ENCODE assay signal across 7 mouse cellular contexts in the genomic region with DNA sequence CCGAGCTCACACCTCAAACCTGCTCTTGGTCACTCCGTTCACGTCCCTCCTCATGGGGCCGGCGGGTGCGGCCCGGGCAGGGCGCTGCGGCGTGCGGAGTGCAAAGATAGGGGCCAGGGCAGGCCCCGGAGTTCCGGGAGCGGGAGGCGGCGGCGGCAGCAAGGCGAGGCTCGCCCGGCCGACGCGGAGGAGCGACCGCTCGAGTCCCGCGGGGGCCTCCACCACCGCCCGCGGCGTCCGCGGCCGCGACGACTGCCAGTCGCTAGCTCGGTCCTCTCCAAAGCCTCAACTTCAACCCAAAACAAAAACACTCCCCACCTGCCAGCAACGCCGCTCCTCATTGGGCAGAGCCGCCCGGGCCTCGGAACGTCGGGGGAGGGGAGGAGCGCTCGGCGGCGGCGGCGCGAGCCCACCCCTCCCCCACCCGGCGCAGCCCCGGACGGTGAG. TPM values are rescaled to one million over a fixed set of nuclear protein-coding genes. Genes with fewer than 3 reads are reported as not detected.
DNase-seq lines count a peak whose midpoint lies in the region; ATAC-seq lines count a peak whose summit lies in the region.

No protein-coding gene starts in this region.

- peak; percentile 97 for DNase-seq in adrenal gland, postnatal 10 days
- peak; percentile 97 for DNase-seq in embryonic facial prominence, embryonic 10.5 days (ENCODE audit: low spot score)
- peak; percentile 100 for DNase-seq in heart, adult 11 months
- peak; percentile 93 for DNase-seq in kidney, adult 18-20 months
- peak; percentile 99 for DNase-seq in limb, embryonic 11.5 days (ENCODE audit: low spot score)
- peak; percentile 97 for DNase-seq in midbrain, embryonic 14.5 days
- DNase-seq in spleen, adult 18-20 months = peak; percentile 85 to 87

- H3K4me3 ChIP-seq in embryonic facial prominence, embryonic 10.5 days = peak overlapping the region; percentile 97
- peak overlapping the region; percentile 80 for H3K4me3 ChIP-seq in limb, embryonic 11.5 days (ENCODE audit: low read depth, low read length)
- H3K4me3 ChIP-seq in midbrain, embryonic 14.5 days (replicated peaks; ENCODE audit: low read depth, low read length) = peak overlapping the region; percentile 98

- peak overlapping the region; percentile 92 for H3K4me2 ChIP-seq in limb, embryonic 11.5 days (ENCODE audit: low read depth, severe bottlenecking)
- H3K4me2 ChIP-seq in midbrain, embryonic 14.5 days (ENCODE audit: low read length) = peak overlapping the region; percentile 69

- H3K36me3 ChIP-seq in embryonic facial prominence, embryonic 10.5 days (replicated peaks) = peaks cover 13% of the 10 kb centered on the region
- no peaks in the 10 kb centered on the region for H3K36me3 ChIP-seq in limb, embryonic 11.5 days (ENCODE audit: control insufficient read depth, insufficient read depth, low read length)
- peaks cover 5% of the 10 kb centered on the region; the same call in 1 of the 2 replicates for H3K36me3 ChIP-seq in midbrain, embryonic 14.5 days (ENCODE audit: control insufficient read depth, insufficient read depth, low read length)

- no peaks in the 10 kb centered on the region for H3K9me3 ChIP-seq in embryonic facial prominence, embryonic 10.5 days
- no peaks in the 10 kb centered on the region for H3K9me3 ChIP-seq in limb, embryonic 11.5 days (ENCODE audit: control insufficient read depth, low read length)
- H3K9me3 ChIP-seq in midbrain, embryonic 14.5 days (ENCODE audit: control insufficient read depth, low read length) = no peaks in the 10 kb centered on the region

- WGBS in embryonic facial prominence, embryonic 10.5 days = under 1% methylated on average over 57 of the region's 57 CpGs
- WGBS in limb, embryonic 11.5 days = under 1% methylated on average over 45 of the region's 57 CpGs
- WGBS in midbrain, embryonic 14.5 days = under 1% methylated on average over 57 of the region's 57 CpGs

- no peaks in the 10 kb centered on the region for H3K27me3 ChIP-seq in embryonic facial prominence, embryonic 10.5 days (replicated peaks; ENCODE audit: low read depth, poor library complexity, severe bottlenecking)
- H3K27me3 ChIP-seq in limb, embryonic 11.5 days (ENCODE audit: control insufficient read depth, insufficient read depth, low read length) = no peaks in the 10 kb centered on the region
- no peaks in the 10 kb centered on the region for H3K27me3 ChIP-seq in midbrain, embryonic 14.5 days (ENCODE audit: control insufficient read depth, insufficient read depth, low read length)

- H3K4me1 ChIP-seq in embryonic facial prominence, embryonic 10.5 days = peaks cover 22% of the 10 kb centered on the region
- H3K4me1 ChIP-seq in limb, embryonic 11.5 days (ENCODE audit: control insufficient read depth, insufficient read depth, low read length) = 0 out of 2 replicates have a peak, but pooled peaks cover 3% of the 10 kb centered on the region
- peaks cover 19% of the 10 kb centered on the region for H3K4me1 ChIP-seq in midbrain, embryonic 14.5 days (ENCODE audit: control insufficient read depth, insufficient read depth, low read length)

- H3K9ac ChIP-seq in limb, embryonic 11.5 days (ENCODE audit: low read length) = peak overlapping the region; percentile 88
- peak overlapping the region; percentile 85 for H3K9ac ChIP-seq in midbrain, embryonic 14.5 days (replicated peaks; ENCODE audit: low read length)

- peak overlapping the region; percentile 94 for H3K27ac ChIP-seq in embryonic facial prominence, embryonic 10.5 days (replicated peaks)
- peak overlapping the region; percentile 82 for H3K27ac ChIP-seq in limb, embryonic 11.5 days (replicated peaks; ENCODE audit: low read depth, low read length)
- H3K27ac ChIP-seq in midbrain, embryonic 14.5 days (replicated peaks; ENCODE audit: low read depth, low read length) = peak overlapping the region; percentile 97

- ATAC-seq in limb, embryonic 11.5 days (ENCODE audit: insufficient number of reproducible peaks, low FRiP score, low TSS enrichment, low read depth) = peak; percentile 81
- ATAC-seq in midbrain, embryonic 14.5 days (ENCODE audit: low FRiP score, low TSS enrichment) = peak; percentile 94

RNA-seq across cellular contexts. Expression of a gene that starts 0.9 kb away (rescaled TPM):
- total RNA-seq in adrenal gland, postnatal 10 days (2021) = 10 to 100 TPM; 29.5 to 33.0 TPM
- polyA plus RNA-seq in embryonic facial prominence, embryonic 10.5 days (2016; fragmentation: Nextera tagmentation; extraction: Ambion mirVana) = 23.0 and 26.7 TPM in 2 replicates
- 17.6 and 20.6 TPM in 2 replicates for polyA plus RNA-seq in limb, embryonic 11.5 days (2014; fragmentation: Nextera tagmentation; extraction: Ambion mirVana)
- 18.0 and 25.9 TPM in 2 replicates for polyA plus RNA-seq in midbrain, embryonic 14.5 days (2014; fragmentation: Nextera tagmentation; extraction: Ambion mirVana)

RNA-seq across cellular contexts. Expression of a gene that starts 43.8 kb away (rescaled TPM):
- 10 to 100 TPM; 45.3 to 59.4 TPM for total RNA-seq in adrenal gland, postnatal 10 days (2021)
- polyA plus RNA-seq in embryonic facial prominence, embryonic 10.5 days (2016; fragmentation: Nextera tagmentation; extraction: Ambion mirVana) = 83.3 and 85.4 TPM in 2 replicates
- polyA plus RNA-seq in limb, embryonic 11.5 days (2014; fragmentation: Nextera tagmentation; extraction: Ambion mirVana) = 75.2 and 87.8 TPM in 2 replicates
- polyA plus RNA-seq in midbrain, embryonic 14.5 days (2014; fragmentation: Nextera tagmentation; extraction: Ambion mirVana) = 55.9 and 69.7 TPM in 2 replicates

RNA-seq across cellular contexts. Expression of a gene that starts 53.5 kb away (rescaled TPM):
- total RNA-seq in adrenal gland, postnatal 10 days (2021) = 10 to 100 TPM; 38.5 to 41.9 TPM
- polyA plus RNA-seq in embryonic facial prominence, embryonic 10.5 days (2016; fragmentation: Nextera tagmentation; extraction: Ambion mirVana) = 12.7 and 13.0 TPM in 2 replicates
- polyA plus RNA-seq in limb, embryonic 11.5 days (2014; fragmentation: Nextera tagmentation; extraction: Ambion mirVana) = 14.6 and 17.4 TPM in 2 replicates
- polyA plus RNA-seq in midbrain, embryonic 14.5 days (2014; fragmentation: Nextera tagmentation; extraction: Ambion mirVana) = 11.1 and 12.4 TPM in 2 replicates

Comparison
In these comparisons a context has a peak if more than half of its experiments do, and no peak if none do; other contexts are left out.
1. Peak in every context shown above with its lines: DNase-seq, ATAC-seq, H3K4me3 ChIP-seq and H3K27ac ChIP-seq.